Mouse (Mus musculus) liver, adult 2 months (tissue): ENCODE data around the gene Il17re.

Experiments used
- CTCF ChIP-seq: fragments of 200-500 bp; IDR thresholded peaks from 2 replicates; pipeline ENCODE4 v1.5.1; 2011; ENCODE audit warnings: low read depth, low read length, control low read depth
- POLR2A ChIP-seq: fragments of 200-500 bp; IDR thresholded peaks from 2 replicates; pipeline ENCODE4 v1.6.1; 2011; ENCODE audit warnings: low read length, control low read depth; ENCODE audit not compliant: insufficient read depth; ENCODE audit errors: extremely low read depth

DNA sequence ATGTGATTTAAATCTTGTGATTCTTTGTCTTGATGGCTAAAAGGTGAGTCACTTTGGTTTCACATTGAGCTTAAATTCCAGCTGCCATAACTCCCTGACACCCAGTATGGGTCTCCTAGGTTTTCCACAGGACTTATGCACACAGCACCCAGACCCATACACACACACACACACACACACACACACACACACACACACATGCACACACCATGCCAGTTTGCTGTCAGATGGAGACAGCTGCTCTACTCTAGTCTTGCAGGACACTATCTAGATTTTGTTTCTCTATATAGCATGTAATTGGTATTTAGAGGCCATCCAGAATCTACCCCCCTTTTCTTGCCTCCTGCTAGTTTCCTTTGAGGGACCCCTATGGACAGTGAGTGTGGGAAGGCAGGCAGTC, 48.8 kb downstream of the Il17re start:
- no peak for TF ChIP-seq CTCF
- TF ChIP-seq POLR2A: no peak
